Mouse (Mus musculus) granulocyte monocyte progenitor cell, adult 5-6 weeks (primary cell): ENCODE measurements around the gene Hnf1b. TPM values are rescaled to one million over a fixed set of nuclear protein-coding genes. Genes with fewer than 3 reads are reported as not detected.

Experiments
- ATAC-seq: replicated peaks from 2 replicates; pipeline ENCODE4 v1.8.0; 2016; ENCODE audit warnings: mild to moderate bottlenecking, moderate TSS enrichment, inconsistent platforms; ENCODE audit not compliant: poor library complexity, severe bottlenecking
- total RNA-seq, 2 experiments: library from RNA; stranded (forward) in 1 of 2; stranded (reverse) in 1 of 2; fragments of 200-712, 200-1000 nt in 1 of 2; fragments of >200 nt in 1 of 2; fragmentation: Nextera tagmentation in 1 of 2; gene quantifications; 2 replicates each; pipeline ENCODE4 v1.2.3; 2014 to 2017

The Hnf1b gene
- total RNA-seq, 2 experiments from 2014 or later = not detected

- no peak for ATAC-seq
Measured at GRCm38 (mm10) chr11:83886746-83887145, 36.9 kb downstream of the Hnf1b start.

GRCm38 (mm10) chr11:83891366-83891765 lies 41.5 kb downstream of the Hnf1b start:
- no peak for ATAC-seq

GRCm38 (mm10) chr11:83893325-83893724 lies 43.5 kb downstream of the Hnf1b start:
- no peak for ATAC-seq

GRCm38 (mm10) chr11:83896430-83897410 lies 46.9 kb downstream of the Hnf1b start:
- ATAC-seq = no peak

- no peak for ATAC-seq
Measured at GRCm38 (mm10) chr11:83897569-83897968, 47.7 kb downstream of the Hnf1b start.

GRCm38 (mm10) chr11:83902812-83903211 lies 52.9 kb downstream of the Hnf1b start:
- ATAC-seq = no peak

- ATAC-seq = no peak
Measured at GRCm38 (mm10) chr11:83905756-83906155, 55.9 kb downstream of the Hnf1b start.

- ATAC-seq = no peak
Measured at GRCm38 (mm10) chr11:83908376-83908775, 58.5 kb downstream of the Hnf1b start.

GRCm38 (mm10) chr11:83913824-83914311 lies 64.0 kb downstream of the Hnf1b start:
- peak; percentile 86 for ATAC-seq

- ATAC-seq = no peak
Measured at GRCm38 (mm10) chr11:83914501-83914900, 64.6 kb downstream of the Hnf1b start.

GRCm38 (mm10) chr11:83922600-83922999 lies 72.7 kb downstream of the Hnf1b start:
- ATAC-seq = no peak

- peak; percentile 44; the same call in 1 of the 2 replicates for ATAC-seq
Measured at GRCm38 (mm10) chr11:83927097-83927496, 77.2 kb downstream of the Hnf1b start.

GRCm38 (mm10) chr11:83932506-83933106 lies 82.7 kb downstream of the Hnf1b start:
- ATAC-seq = no peak

GRCm38 (mm10) chr11:83933376-83933775 lies 83.5 kb downstream of the Hnf1b start:
- no peak for ATAC-seq

- peak; percentile 82 for ATAC-seq
Measured at GRCm38 (mm10) chr11:83935986-83936665, 86.3 kb downstream of the Hnf1b start.

- no peak for ATAC-seq
Measured at GRCm38 (mm10) chr11:83938556-83938955, 88.7 kb downstream of the Hnf1b start.

GRCm38 (mm10) chr11:83941950-83942840 lies 92.3 kb downstream of the Hnf1b start, which contains the start of gene Ddx52:
Gene Ddx52, plus strand, starts transcription at chr11:83942062.
- ATAC-seq = peak; percentile 100
